In genomic region chr15:79286141-79286540, GRCm38 (mm10) we compare ENCODE assay signal across 30 mouse cellular contexts. TPM values are rescaled to one million over a fixed set of nuclear protein-coding genes. Genes with fewer than 3 reads are reported as not detected.
DNase-seq lines count a peak whose midpoint lies in the region; ATAC-seq and TF ChIP-seq lines count a peak whose summit lies in the region.
"Had no signal": no experiment of that assay in that cellular context is flagged by ENCODE, and none has a peak within 500 bp of the region (broad histone marks: within the 10 kb centered on the region; RNA-seq: fewer than 3 reads in every experiment).

No protein-coding gene starts in this region.

- ATAC-seq in kidney, embryonic 14.5 days (ENCODE audit: low FRiP score, low TSS enrichment): no peak
- ATAC-seq: activated CD4-positive, CD25-positive, alpha-beta regulatory T cell, adult 4 months; forebrain, embryonic 14.5 days; midbrain, embryonic 16.5 days had no signal

- H3K27me3 ChIP-seq in kidney, embryonic 14.5 days (ENCODE audit: control insufficient read depth, insufficient read depth, low read length): no peaks in the 10 kb centered on the region
- no peaks in the 10 kb centered on the region for H3K27me3 ChIP-seq in cerebellum, adult 2 months (ENCODE audit: control insufficient read depth, insufficient read depth, low read length)
- H3K27me3 ChIP-seq: CH12.LX; embryonic facial prominence, embryonic 12.5 days; hindbrain, embryonic 13.5 days had no signal

- H3K9ac ChIP-seq in kidney, embryonic 14.5 days (ENCODE audit: low read depth, low read length): no peak overlapping the region
- H3K9ac ChIP-seq: embryonic facial prominence, embryonic 12.5 days; heart, embryonic 12.5 days; hindbrain, embryonic 13.5 days; liver, embryonic 14.5 days had no signal

- H3K4me1 ChIP-seq in kidney, embryonic 14.5 days (ENCODE audit: control insufficient read depth, insufficient read depth, low read length): 0 out of 2 replicates have a peak, but pooled peaks cover 9% of the 10 kb centered on the region
- H3K4me1 ChIP-seq in cerebellum, adult 2 months (ENCODE audit: control insufficient read depth, insufficient read depth, low read length): no peaks in the 10 kb centered on the region
- H3K4me1 ChIP-seq: hindbrain, embryonic 13.5 days had no signal

- TF ChIP-seq POLR2A in cerebellum, adult 2 months (IDR thresholded peaks at IDR 0.05; ENCODE audit: borderline replicate concordance, insufficient read depth, low read length): no peak

- no peak overlapping the region for H3K4me2 ChIP-seq in kidney, embryonic 14.5 days (replicated peaks; ENCODE audit: low read depth, low read length)
- H3K4me2 ChIP-seq: embryonic facial prominence, embryonic 12.5 days; heart, embryonic 12.5 days; hindbrain, embryonic 13.5 days had no signal

- peak; percentile 79 for DNase-seq in kidney, adult 11 months
- peak; percentile 78 for DNase-seq in kidney, adult 9 months
- peak; percentile 76 for DNase-seq in kidney, postnatal 14 days
- no peak for DNase-seq in right cerebral cortex, postnatal 25 days
- DNase-seq in embryo, embryonic 9.5 days (ENCODE audit: extremely low spot score): no peak
- no peak for DNase-seq in cerebellum, adult 2 months
- DNase-seq in cerebellum, postnatal 14 days: no peak
- DNase-seq: adrenal gland, adult 2 months; cerebellum, adult 8-10 months; cerebellum, postnatal 36 days; gastrocnemius, postnatal 36 days; heart, adult 18-20 months; heart, postnatal 4 days; layer of hippocampus, adult 9-11 months; lung, adult 2 months; lung, postnatal 10 days; right cerebral cortex, adult 18-20 months; right cerebral cortex, postnatal 4 days had no signal

- H3K9me3 ChIP-seq in kidney, embryonic 14.5 days (ENCODE audit: control insufficient read depth, low read length): no peaks in the 10 kb centered on the region
- H3K9me3 ChIP-seq: embryonic facial prominence, embryonic 12.5 days; heart, embryonic 12.5 days; hindbrain, embryonic 13.5 days; midbrain, embryonic 10.5 days had no signal

- H3K4me3 ChIP-seq in kidney, embryonic 14.5 days (ENCODE audit: low read length): no peak overlapping the region
- no peak overlapping the region for H3K4me3 ChIP-seq in cerebellum, adult 2 months (replicated peaks; ENCODE audit: insufficient read depth, low read depth, low read length)
- H3K4me3 ChIP-seq: embryonic facial prominence, embryonic 12.5 days; heart, embryonic 12.5 days; hindbrain, embryonic 13.5 days; midbrain, embryonic 10.5 days had no signal

- H3K36me3 ChIP-seq in kidney, embryonic 14.5 days (ENCODE audit: control insufficient read depth, insufficient read depth, low read length): peaks cover 9% of the 10 kb centered on the region

- no peak for TF ChIP-seq CTCF in cerebellum, adult 2 months (IDR thresholded peaks at IDR 0.05; ENCODE audit: borderline replicate concordance, insufficient read depth, low read depth, low read length)

- WGBS in kidney, embryonic 14.5 days: 84% methylated on average over 7 of the region's 7 CpGs
- 86% methylated on average over 7 of the region's 7 CpGs for WGBS in cerebellum, adult 2 months

- no peak overlapping the region for H3K27ac ChIP-seq in kidney, embryonic 14.5 days (ENCODE audit: low read depth, low read length)
- no peak overlapping the region for H3K27ac ChIP-seq in cerebellum, adult 2 months (ENCODE audit: insufficient read depth, low read length)
- H3K27ac ChIP-seq: embryonic facial prominence, embryonic 12.5 days; hindbrain, embryonic 13.5 days; liver, embryonic 14.5 days; midbrain, embryonic 10.5 days had no signal

RNA-seq across cellular contexts. Expression of gene Baiap2l2, which starts 0.8 kb away (rescaled TPM):
- 6.1 and 10.3 TPM in 2 replicates for polyA plus RNA-seq in kidney, embryonic 14.5 days (2014; fragmentation: Nextera tagmentation; extraction: Ambion mirVana)
- 0.21 and 0.52 TPM in 2 replicates for polyA plus RNA-seq in cerebellum, adult 2 months (2012; rRNA removed)

RNA-seq across cellular contexts. Expression of gene Slc16a8, which starts 31.6 kb away (rescaled TPM):
- polyA plus RNA-seq in kidney, embryonic 14.5 days (2014; fragmentation: Nextera tagmentation; extraction: Ambion mirVana): 0.39 and 0.50 TPM in 2 replicates
- 0.47 and 1.7 TPM in 2 replicates for polyA plus RNA-seq in cerebellum, adult 2 months (2012; rRNA removed)
- polyA plus RNA-seq: activated CD4-positive, CD25-positive, alpha-beta regulatory T cell, adult 4 months; limb, embryonic 11.5 days; liver, embryonic 14.5 days; neural tube, embryonic 11.5 days had no signal

RNA-seq across cellular contexts. Expression of gene Pla2g6, which starts 42.0 kb away (rescaled TPM):
- polyA plus RNA-seq in kidney, embryonic 14.5 days (2014; fragmentation: Nextera tagmentation; extraction: Ambion mirVana): 10.9 and 17.0 TPM in 2 replicates
- polyA plus RNA-seq in cerebellum, adult 2 months (2012; rRNA removed): 26.1 and 27.3 TPM in 2 replicates

RNA-seq across cellular contexts. Expression of gene Gm49486, which starts 57.0 kb away (rescaled TPM):
- polyA plus RNA-seq in kidney, embryonic 14.5 days (2014; fragmentation: Nextera tagmentation; extraction: Ambion mirVana): 0.21 and 0.61 TPM in 2 replicates
- 0.33 and 0.67 TPM in 2 replicates for polyA plus RNA-seq in cerebellum, adult 2 months (2012; rRNA removed)
- polyA plus RNA-seq: adrenal gland, adult 2 months had no signal

RNA-seq across cellular contexts. Expression of gene Pick1, which starts 57.2 kb away (rescaled TPM):
- polyA plus RNA-seq in kidney, embryonic 14.5 days (2014; fragmentation: Nextera tagmentation; extraction: Ambion mirVana): 25.8 and 31.4 TPM in 2 replicates
- 93.1 and 95.8 TPM in 2 replicates for polyA plus RNA-seq in cerebellum, adult 2 months (2012; rRNA removed)

Comparison
In these comparisons a context has a peak if more than half of its experiments do, and no peak if none do; other contexts are left out.
1. DNase-seq: peak in kidney, adult 11 months (single experiment), kidney, adult 9 months (single experiment) and kidney, postnatal 14 days (single experiment); none in right cerebral cortex, postnatal 25 days (single experiment), embryo, embryonic 9.5 days (single experiment), cerebellum, adult 2 months (0 of 2) and cerebellum, postnatal 14 days (0 of 2).